Mouse (Mus musculus) urinary bladder, adult 18-20 months (tissue): ENCODE results near the gene Cdc45.

ENCODE experiments used
- DNase-seq, 2 experiments: peaks; one replicate each; pipeline ENCODE4 v3.0.0; 2022; ENCODE audit warnings: low spot score in 2 of 2, mixed read lengths in 2 of 2

Gene Cdc45

DNA sequence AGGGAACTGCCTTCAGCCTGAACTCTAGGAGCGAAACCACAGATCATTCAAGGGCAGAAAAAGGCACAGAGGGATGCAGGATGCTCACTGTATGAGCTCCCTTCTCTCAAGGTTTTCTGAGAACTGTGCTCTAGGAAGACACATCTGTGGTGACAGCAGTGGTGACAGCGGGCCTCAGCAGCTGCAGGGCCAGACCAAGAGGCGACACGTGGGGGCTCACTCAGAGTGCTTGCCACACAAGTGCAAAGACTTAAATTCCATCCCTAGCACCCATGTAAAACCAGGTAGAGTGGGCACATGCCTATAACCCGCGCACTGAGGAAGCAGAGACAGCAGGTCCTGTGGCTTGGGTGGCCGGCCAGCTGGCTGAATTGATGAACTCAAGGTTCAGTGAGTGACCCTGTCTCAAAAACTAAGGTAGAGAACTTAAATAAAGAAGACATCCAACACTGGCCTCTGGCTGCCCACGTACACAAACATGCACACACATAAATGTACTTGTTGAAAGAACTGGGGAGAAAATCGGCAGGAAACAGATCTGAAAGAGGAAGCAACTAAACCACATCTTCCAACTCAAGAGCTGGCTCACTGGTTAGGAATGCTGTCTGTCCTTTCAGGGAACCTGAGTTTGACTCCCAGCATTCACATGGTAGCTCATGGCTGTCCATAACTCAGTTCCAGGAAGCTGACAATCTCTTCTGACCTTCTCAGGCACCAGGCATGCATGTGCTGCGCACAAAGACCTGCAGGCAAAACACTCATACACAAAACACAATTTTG lies 23.0 kb downstream of the Cdc45 start:
- no peak for DNase-seq

DNA sequence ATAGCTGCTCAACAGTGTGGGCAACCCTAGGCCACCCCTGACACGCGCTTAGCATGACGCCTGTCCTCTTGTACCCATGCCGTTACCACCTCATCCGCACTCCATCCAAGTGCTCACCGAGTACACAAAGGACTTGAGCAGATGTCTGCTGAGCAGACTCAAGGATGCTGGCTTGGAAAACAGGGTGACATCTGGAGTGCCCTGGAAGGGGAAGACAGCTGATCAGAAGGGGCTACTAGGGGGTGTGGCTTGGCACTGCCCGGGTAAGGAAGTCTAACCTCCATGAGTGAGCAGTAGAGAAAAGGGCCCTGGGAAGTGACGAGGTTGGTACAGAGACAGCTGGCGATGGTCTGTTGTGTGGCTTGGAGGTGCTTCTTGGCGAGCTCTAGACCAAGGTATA lies 25.1 kb downstream of the Cdc45 start:
- DNase-seq: no peak

DNA sequence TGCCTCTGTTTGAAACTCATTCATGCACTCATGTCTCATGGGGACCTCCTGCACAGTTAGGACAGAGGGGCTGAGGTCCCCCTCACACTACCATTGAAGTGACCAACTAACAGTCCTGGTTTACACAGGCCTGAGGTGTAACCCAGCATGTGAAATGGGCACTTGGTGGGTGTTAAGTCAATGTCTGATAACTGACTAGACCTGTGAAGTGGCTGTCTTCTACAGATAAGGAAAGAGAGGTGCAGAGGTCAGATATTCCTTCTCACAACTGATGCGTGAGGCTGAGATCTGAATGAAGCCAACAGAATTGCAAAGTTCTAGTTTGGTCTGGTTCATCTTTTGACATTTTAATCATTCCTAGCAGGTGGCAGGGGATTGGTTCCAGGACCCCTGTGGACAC lies 26.3 kb downstream of the Cdc45 start:
- DNase-seq: no peak

DNA sequence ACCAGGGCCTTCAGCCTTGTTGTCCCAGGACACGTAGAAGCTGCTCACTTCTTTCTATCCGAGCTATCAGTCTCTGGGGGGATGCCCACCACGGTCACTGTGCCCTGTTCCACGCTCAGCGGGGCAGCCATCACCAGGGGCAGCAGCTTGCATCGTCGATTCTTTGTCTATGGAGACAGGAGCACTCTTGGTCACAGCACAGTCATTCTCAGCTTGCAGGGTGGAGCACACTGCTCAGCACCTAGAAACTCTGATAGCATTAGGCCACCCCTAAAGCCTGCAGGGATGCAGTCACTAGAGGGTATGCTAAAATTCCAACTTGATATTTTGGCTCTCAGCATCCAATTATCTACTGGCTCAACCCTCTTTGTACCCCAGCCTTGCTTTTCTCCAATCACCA lies 26.8 kb downstream of the Cdc45 start:
- no peak for DNase-seq

DNA sequence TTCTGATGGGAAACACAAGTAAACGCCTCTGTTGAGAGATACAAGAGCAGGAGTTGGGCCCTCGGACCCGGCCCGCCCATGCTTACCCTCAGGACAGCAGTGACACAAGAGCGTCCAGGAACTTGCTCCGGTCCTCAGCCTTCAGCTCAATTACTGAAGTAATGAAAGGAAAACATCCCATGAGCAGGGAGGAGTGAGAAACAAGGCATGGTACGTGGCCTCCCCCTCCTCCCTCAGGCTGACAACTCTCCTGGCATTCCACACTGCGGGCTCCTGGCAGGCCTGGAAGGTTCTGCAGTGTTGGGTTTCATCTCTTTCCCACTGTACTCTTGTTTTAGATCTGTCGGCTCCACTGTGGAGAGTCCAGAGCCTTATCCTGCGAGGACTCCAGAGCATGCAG lies 30.0 kb downstream of the Cdc45 start:
- DNase-seq: no peak

DNA sequence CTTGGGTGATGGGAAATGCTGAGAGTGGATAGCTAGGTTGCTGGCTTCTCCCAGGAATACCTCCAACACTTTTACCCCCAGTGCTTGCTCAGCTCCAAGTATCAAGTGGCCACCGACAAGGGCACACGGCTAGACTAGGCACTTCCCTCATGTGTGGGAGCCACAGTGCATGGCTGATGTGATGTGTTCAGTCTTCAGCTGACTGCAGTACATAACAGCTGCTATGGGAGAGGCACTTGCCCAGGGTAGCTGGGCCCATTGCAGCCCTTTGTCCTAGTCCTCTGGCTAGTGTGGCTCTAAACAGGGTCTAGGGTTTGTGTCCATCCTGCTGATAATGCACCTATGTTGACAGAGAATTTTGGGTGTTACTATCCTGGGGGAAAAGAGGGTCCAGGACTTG lies 33.3 kb downstream of the Cdc45 start:
- no peak for DNase-seq

- DNase-seq: peak in 1 of 2 experiments; percentile 10
Observed at GRCm38 (mm10) chr16:18777101-18778080, 34.4 kb downstream of the Cdc45 start.

- DNase-seq: no peak
Observed at GRCm38 (mm10) chr16:18776556-18777100, 35.2 kb downstream of the Cdc45 start, which contains the start of gene Cldn5. TSS of gene Cldn5 (plus strand) at chr16:18776847.

- DNase-seq: no peak
Observed at GRCm38 (mm10) chr16:18775621-18776555, 35.9 kb downstream of the Cdc45 start.

DNA sequence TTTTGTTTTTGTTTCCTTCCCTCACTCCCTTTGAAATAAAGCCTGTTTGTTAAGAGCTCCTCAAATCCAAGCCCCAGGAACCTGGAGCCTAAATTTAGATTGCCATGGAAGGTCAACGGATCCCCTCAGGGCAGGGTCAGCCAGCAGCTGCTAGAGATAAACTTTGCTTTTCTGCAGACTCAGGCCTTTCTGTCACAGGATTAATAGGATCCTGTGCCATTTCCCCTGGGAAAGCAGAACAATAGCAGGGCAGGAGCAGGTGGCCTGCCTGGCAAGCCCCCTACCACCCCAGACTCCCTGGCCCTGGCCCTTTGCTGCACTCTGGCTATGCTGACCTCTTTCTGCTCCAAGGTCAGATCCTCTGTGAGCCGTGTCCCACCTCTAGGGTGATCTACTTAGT lies 37.9 kb downstream of the Cdc45 start:
- DNase-seq: no peak

- DNase-seq: no peak
Observed at GRCm38 (mm10) chr16:18769501-18769900, 42.3 kb downstream of the Cdc45 start.

DNA sequence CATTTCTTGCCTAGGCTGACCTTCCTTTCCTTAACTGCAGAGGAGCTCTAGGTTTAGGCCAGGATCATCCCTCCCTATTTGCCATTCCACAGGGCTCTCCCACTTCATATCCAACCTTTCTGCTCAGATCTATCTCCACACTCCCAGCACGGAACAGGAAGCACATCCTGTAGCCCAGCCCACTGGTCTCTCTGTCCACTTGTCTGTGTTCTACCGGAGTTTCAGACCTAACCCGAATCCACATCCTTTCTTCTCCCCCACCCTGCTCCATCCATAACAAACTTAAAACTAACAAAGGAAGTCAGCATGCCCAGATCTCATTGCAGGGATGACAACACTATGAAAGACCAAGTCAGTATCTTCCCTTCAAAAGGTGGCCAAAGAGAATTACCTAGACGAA lies 45.4 kb downstream of the Cdc45 start:
- DNase-seq: no peak

GRCm38 (mm10) chr16:18762960-18763359 lies 48.8 kb downstream of the Cdc45 start:
- no peak for DNase-seq

GRCm38 (mm10) chr16:18761734-18762133 lies 50.1 kb downstream of the Cdc45 start:
- DNase-seq: no peak

DNA sequence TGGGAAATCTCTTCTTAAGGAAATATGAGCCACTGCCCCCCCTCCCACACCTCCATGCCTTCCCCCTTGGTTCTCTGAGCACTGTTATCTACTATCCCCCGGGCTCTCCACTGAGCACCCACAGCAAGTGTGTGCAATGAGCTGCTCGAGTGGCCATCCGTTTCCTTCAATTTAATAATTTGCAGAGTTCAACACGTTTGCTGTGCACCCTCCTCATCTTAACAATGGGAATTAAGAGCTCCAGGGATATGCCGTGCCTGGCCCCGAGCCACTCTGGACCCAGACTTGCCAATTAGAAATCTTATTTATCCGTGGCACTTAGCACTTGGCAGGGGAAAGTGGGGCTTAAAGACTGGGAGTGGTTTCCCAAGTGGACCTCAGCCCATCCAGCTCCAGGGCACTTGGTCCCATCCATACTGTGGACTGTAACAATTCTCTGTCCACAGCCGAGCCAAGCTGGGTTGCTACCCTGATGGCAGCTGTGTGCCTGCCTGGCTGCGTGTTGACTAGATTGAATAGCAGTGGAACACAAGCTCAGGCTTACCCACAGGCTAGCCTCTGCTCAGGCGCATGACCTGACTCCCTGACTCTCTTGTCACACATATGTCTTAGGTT lies 59.8 kb downstream of the Cdc45 start:
- DNase-seq: no peak

DNA sequence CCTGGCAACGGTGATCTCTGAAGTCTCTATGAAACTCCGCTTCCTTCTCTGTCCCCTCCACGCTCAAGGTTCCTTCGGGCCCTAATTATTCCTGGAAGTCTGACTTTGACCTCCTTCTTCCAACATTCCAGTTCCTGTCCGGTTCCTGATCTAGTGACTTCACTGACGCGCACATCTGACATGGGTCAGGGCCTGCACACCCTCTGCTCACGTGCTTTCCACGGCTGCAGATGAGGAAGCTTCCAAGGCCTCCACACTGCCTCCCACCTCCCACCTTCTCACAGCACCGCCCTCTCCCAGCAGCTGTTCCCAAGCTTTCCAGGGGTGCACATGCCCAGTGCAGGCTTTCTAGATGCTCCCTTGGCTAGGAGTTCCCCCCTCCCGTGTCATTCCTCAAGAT lies 60.7 kb downstream of the Cdc45 start:
- no peak for DNase-seq

- no peak for DNase-seq
Observed at GRCm38 (mm10) chr16:18746268-18747122, 65.3 kb downstream of the Cdc45 start.

GRCm38 (mm10) chr16:18738303-18738702 lies 73.5 kb downstream of the Cdc45 start:
- DNase-seq: no peak

- DNase-seq: no peak
Observed at GRCm38 (mm10) chr16:18733100-18733956, 78.5 kb downstream of the Cdc45 start.
